Comparison of ENCODE assay signal across 9 mouse cellular contexts in genomic region chr15:98789661-98790535, GRCm38 (mm10). TPM values are rescaled to one million over a fixed set of nuclear protein-coding genes. Genes with fewer than 3 reads are reported as not detected.
DNase-seq lines count a peak whose midpoint lies in the region; ATAC-seq and TF ChIP-seq lines count a peak whose summit lies in the region.
"Had no signal": no experiment of that assay in that cellular context is flagged by ENCODE, and none has a peak within 500 bp of the region (broad histone marks: within the 10 kb centered on the region; RNA-seq: fewer than 3 reads in every experiment).

Wnt1 (plus strand) TSS chr15:98789857.

- H3K4me2 ChIP-seq in embryonic facial prominence, embryonic 13.5 days = peak within 1 kb of the TSS; percentile 42
- H3K4me2 ChIP-seq in intestine, embryonic 15.5 days (replicated peaks) = peak within 1 kb of the TSS; percentile 54
- peak within 1 kb of the TSS; percentile 40 for H3K4me2 ChIP-seq in lung, postnatal 0 days (replicated peaks; ENCODE audit: low read depth, low read length)

- H3K27me3 ChIP-seq in testis, adult 2 months (ENCODE audit: control insufficient read depth, insufficient read depth, low read length) = peaks cover 10% of the 10 kb centered on the region; the same call in 1 of the 2 replicates
- peaks cover 94% of the 10 kb centered on the region for H3K27me3 ChIP-seq in embryonic facial prominence, embryonic 13.5 days
- peaks cover 84% of the 10 kb centered on the region for H3K27me3 ChIP-seq in intestine, embryonic 15.5 days (replicated peaks)
- H3K27me3 ChIP-seq in lung, postnatal 0 days (replicated peaks; ENCODE audit: insufficient read depth, low read length) = peaks cover 62% of the 10 kb centered on the region

- 0 out of 2 replicates have a peak within 1 kb of the TSS, but pooled peaks have one; percentile 49 for H3K9ac ChIP-seq in embryonic facial prominence, embryonic 13.5 days
- no peak within 1 kb of the TSS for H3K9ac ChIP-seq in intestine, embryonic 15.5 days
- H3K9ac ChIP-seq in lung, postnatal 0 days (replicated peaks; ENCODE audit: low read depth) = no peak within 1 kb of the TSS

- peaks cover 31% of the 10 kb centered on the region for H3K4me1 ChIP-seq in testis, adult 2 months (ENCODE audit: control insufficient read depth, insufficient read depth, low read length)
- peaks cover 31% of the 10 kb centered on the region for H3K4me1 ChIP-seq in embryonic facial prominence, embryonic 13.5 days
- H3K4me1 ChIP-seq in intestine, embryonic 15.5 days (replicated peaks) = peaks cover 37% of the 10 kb centered on the region
- peaks cover 8% of the 10 kb centered on the region; the same call in 1 of the 2 replicates for H3K4me1 ChIP-seq in lung, postnatal 0 days (ENCODE audit: insufficient read depth, low read depth, low read length)

- DNase-seq in testis, postnatal 14 days (ENCODE audit: low spot score) = no peak
- DNase-seq in lung, postnatal 0 days (ENCODE audit: low spot score) = no peak
- DNase-seq in spleen, postnatal 10 days (ENCODE audit: low spot score in 2 of 2) = peak; percentile 43 to 76
- DNase-seq in left cerebral cortex, adult 18-20 months (ENCODE audit: low spot score in 2 of 2) = no peak

- no peak for ATAC-seq in embryonic facial prominence, embryonic 13.5 days (ENCODE audit: insufficient number of reproducible peaks, insufficient read depth, low FRiP score, low TSS enrichment, low read depth)
- 0 out of 2 replicates have a peak, but pooled peaks have one; percentile 27 for ATAC-seq in intestine, embryonic 15.5 days
- ATAC-seq in lung, postnatal 0 days = peak; percentile 32
- ATAC-seq in frontal cortex, adult (ENCODE audit: low TSS enrichment) = no peak

- 1% methylated on average over 51 of the region's 51 CpGs for WGBS in embryonic facial prominence, embryonic 13.5 days
- WGBS in intestine, embryonic 15.5 days = 3% methylated on average over 50 of the region's 51 CpGs
- whole genome bisulfite sequencing in lung, postnatal 0 days = 8% methylated on average over 30 of the region's 51 CpGs

- no peak within 1 kb of the TSS for H3K27ac ChIP-seq in testis, adult 2 months (ENCODE audit: control insufficient read depth, insufficient read depth, low read depth, low read length)
- no peak within 1 kb of the TSS for H3K27ac ChIP-seq in embryonic facial prominence, embryonic 13.5 days
- H3K27ac ChIP-seq in intestine, embryonic 15.5 days = no peak within 1 kb of the TSS
- no peak within 1 kb of the TSS for H3K27ac ChIP-seq in lung, postnatal 0 days (ENCODE audit: low read length)

- TF ChIP-seq POLR2A in testis, adult 2 months (IDR thresholded peaks at IDR 0.05; ENCODE audit: control insufficient read depth, low read depth, low read length) = no peak

- H3K36me3 ChIP-seq in testis, adult 2 months (ENCODE audit: control insufficient read depth, insufficient read depth, low read length) = no peaks in the 10 kb centered on the region
- no peaks in the 10 kb centered on the region for H3K36me3 ChIP-seq in embryonic facial prominence, embryonic 13.5 days
- no peaks in the 10 kb centered on the region for H3K36me3 ChIP-seq in intestine, embryonic 15.5 days
- H3K36me3 ChIP-seq in lung, postnatal 0 days (ENCODE audit: insufficient read depth, low read length) = no peaks in the 10 kb centered on the region

- H3K9me3 ChIP-seq in embryonic facial prominence, embryonic 13.5 days = peaks cover 5% of the 10 kb centered on the region; the same call in 1 of the 2 replicates
- no peaks in the 10 kb centered on the region for H3K9me3 ChIP-seq in intestine, embryonic 15.5 days
- no peaks in the 10 kb centered on the region for H3K9me3 ChIP-seq in lung, postnatal 0 days (ENCODE audit: low read length)

- no peak for TF ChIP-seq EP300 in lung, postnatal 0 days (IDR thresholded peaks at IDR 0.05)

- TF ChIP-seq CTCF in testis, adult 2 months (IDR thresholded peaks at IDR 0.05; ENCODE audit: control insufficient read depth, insufficient read depth, insufficient replicate concordance, low read depth, low read length) = no peak
- peak; percentile 80 for TF ChIP-seq CTCF in lung, postnatal 0 days (IDR thresholded peaks at IDR 0.05)

- peak within 1 kb of the TSS; percentile 9 for H3K4me3 ChIP-seq in testis, adult 2 months (ENCODE audit: control insufficient read depth, low read depth, low read length)
- H3K4me3 ChIP-seq in embryonic facial prominence, embryonic 13.5 days = peak within 1 kb of the TSS; percentile 28
- peak within 1 kb of the TSS; percentile 28 for H3K4me3 ChIP-seq in intestine, embryonic 15.5 days (replicated peaks)
- H3K4me3 ChIP-seq in lung, postnatal 0 days (ENCODE audit: low read depth, low read length) = peak within 1 kb of the TSS; percentile 26; the same call in 1 of the 2 replicates

RNA-seq across cellular contexts. Expression of gene Wnt1, which starts in this region (rescaled TPM):
- 3.5 and 4.0 TPM in 2 replicates for polyA plus RNA-seq in testis, adult 2 months (2012; rRNA removed)
- polyA plus RNA-seq in embryonic facial prominence, embryonic 13.5 days (2015; fragmentation: Nextera tagmentation; extraction: Ambion mirVana) = not detected in 2 replicates
- not detected in 2 replicates for polyA plus RNA-seq in intestine, embryonic 15.5 days (2015; fragmentation: Nextera tagmentation; extraction: Ambion mirVana)
- not detected in 2 replicates for polyA plus RNA-seq in lung, postnatal 0 days (2015; fragmentation: Nextera tagmentation; extraction: Ambion mirVana)
- total RNA-seq in left cerebral cortex, adult 18-20 months (2021) = not detected
- total RNA-seq: neutrophil, adult 5-6 weeks had no signal

Comparison
In these comparisons a context has a peak if more than half of its experiments do, and no peak if none do; other contexts are left out.
1. Peak in ATAC-seq, H3K4me3 ChIP-seq and H3K4me2 ChIP-seq in intestine, embryonic 15.5 days; RNA of the gene not detected or under 1 TPM.
2. Peak in ATAC-seq, H3K4me3 ChIP-seq and H3K4me2 ChIP-seq in lung, postnatal 0 days; RNA of the gene not detected or under 1 TPM.
3. DNase-seq: peak in spleen, postnatal 10 days (2 of 2); none in testis, postnatal 14 days (single experiment), lung, postnatal 0 days (single experiment) and left cerebral cortex, adult 18-20 months (0 of 2).
4. Peak in every context shown above with its lines, with median percentiles within 50 percentile points of each other: H3K4me3 ChIP-seq and H3K4me2 ChIP-seq.